13 mouse cellular contexts compared by ENCODE assay signal in genomic region chr9:68672459-68672858, GRCm38 (mm10).
"Had no signal": no experiment of that assay in that cellular context is flagged by ENCODE, and none has a peak within 500 bp of the region (broad histone marks: within the 10 kb centered on the region; RNA-seq: fewer than 3 reads in every experiment).

No protein-coding gene starts in this region.

- H3K4me1 ChIP-seq: limb, embryonic 15.5 days; liver, embryonic 12.5 days had no signal

- H3K27ac ChIP-seq: limb, embryonic 15.5 days; liver, embryonic 12.5 days; midbrain, embryonic 10.5 days; neural tube, embryonic 12.5 days had no signal

- H3K36me3 ChIP-seq: limb, embryonic 15.5 days; liver, embryonic 12.5 days; midbrain, embryonic 10.5 days; neural tube, embryonic 12.5 days had no signal

- H3K27me3 ChIP-seq: limb, embryonic 15.5 days; liver, embryonic 12.5 days; neural tube, embryonic 12.5 days had no signal

- DNase-seq: kidney, postnatal 36 days; layer of hippocampus, adult 9-11 months; layer of hippocampus, postnatal 36 days; lung, embryonic 14.5 days; lung, postnatal 10 days; lung, postnatal 4 days; midbrain, embryonic 14.5 days; right cerebral cortex, postnatal 14 days had no signal

- H3K4me3 ChIP-seq: limb, embryonic 15.5 days; liver, embryonic 12.5 days; midbrain, embryonic 10.5 days; myocyte; neural tube, embryonic 12.5 days had no signal
